Mouse (Mus musculus) cerebellum, adult 18-20 months (tissue): ENCODE measurements around the gene Ubxn6.

Source experiments
- DNase-seq, 2 experiments: peaks; one replicate each; pipeline ENCODE4 v3.0.0; 2021

The Ubxn6 gene

DNA sequence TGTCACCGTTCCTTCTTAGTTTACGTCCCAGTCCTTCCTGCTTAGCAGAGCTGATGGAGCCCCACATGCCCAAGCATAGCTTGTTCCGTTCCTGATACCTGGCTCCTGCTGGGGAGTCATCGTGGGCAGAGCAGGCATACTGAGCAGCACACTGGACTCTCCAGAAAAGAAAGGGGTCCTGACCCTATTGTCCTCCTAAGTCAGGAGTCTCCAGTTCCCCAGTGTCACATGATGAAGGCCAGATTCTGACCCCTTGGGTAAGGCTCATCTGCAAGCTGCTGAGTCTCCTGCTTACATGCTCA lies 51.9 kb downstream of the Ubxn6 start:
- DNase-seq: no peak

DNA sequence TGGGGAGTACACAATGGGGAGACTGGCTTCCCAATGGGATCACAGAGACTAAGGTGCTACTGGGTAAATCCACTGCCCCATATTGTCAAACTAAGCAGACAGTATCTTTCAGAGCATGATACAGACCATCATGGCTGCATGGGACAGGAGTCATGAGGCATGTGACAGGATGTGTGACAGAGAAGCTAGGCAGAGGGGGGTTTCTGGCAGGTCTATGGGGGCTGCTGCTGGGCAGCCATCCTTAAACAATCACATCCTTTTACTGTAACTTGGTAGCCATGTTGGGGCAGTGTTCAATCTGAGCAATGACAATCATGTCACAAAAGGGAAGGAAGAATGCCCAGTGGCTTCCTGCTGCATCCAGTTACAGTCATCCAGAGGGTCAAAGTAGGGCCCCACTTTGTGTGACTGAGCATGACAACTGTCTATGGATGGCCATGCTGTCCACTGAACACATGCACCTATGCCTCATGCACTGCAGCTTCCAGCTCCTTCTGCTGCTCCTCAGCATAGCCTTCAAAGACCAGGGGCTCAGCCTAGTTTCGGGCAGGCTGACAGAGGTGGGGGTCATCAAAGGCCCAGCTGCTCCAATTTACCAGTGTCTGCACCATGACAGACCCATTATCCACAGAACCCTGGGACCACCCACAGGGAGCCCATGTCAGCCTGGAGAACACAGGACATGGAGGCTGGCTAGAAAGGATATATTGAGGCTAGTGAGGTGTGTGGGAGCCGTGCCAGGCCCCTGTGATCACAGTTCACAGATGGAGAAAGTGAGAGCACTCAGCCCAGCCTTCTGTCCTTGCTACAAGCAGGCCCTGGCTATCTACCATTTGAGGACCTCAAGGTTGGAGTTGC lies 52.5 kb downstream of the Ubxn6 start:
- DNase-seq: peak; percentile 74 to 76

DNA sequence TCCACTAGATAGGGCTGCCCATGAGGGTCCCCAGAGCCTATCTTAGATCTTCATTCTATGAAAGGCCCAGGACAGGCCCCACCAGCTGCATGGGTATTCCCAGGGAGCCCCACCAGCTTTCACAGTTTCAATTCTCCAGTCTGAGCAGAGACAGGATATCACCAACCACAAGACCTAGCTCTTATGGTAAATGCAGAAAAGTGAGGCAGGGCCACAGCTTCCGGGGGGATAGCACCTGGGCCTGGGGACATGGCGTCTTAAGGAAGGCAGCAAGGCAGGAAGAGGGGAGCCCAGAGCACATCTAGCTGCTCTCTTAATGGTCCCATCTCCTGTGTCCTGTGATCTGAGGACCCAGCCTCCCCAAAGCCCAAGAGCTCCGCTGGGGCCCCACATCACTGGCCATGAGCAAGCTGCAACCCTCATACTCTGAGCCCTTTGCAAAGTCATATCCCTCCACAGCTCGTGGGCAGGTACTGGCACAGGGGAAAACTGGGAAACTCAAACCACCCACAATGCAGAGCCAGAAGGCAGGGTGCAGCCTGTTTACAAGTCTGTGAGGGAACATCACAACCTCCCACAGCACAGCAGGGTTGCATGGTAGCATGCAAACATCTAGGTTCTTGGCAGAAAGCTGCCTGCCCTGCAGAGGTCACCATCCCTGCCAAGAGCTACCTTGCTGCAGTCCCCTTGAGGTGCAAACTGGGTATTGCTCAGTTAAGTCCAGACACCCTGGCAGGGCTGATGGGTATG lies 53.5 kb downstream of the Ubxn6 start:
- peak in 1 of 2 experiments; percentile 37 for DNase-seq

DNA sequence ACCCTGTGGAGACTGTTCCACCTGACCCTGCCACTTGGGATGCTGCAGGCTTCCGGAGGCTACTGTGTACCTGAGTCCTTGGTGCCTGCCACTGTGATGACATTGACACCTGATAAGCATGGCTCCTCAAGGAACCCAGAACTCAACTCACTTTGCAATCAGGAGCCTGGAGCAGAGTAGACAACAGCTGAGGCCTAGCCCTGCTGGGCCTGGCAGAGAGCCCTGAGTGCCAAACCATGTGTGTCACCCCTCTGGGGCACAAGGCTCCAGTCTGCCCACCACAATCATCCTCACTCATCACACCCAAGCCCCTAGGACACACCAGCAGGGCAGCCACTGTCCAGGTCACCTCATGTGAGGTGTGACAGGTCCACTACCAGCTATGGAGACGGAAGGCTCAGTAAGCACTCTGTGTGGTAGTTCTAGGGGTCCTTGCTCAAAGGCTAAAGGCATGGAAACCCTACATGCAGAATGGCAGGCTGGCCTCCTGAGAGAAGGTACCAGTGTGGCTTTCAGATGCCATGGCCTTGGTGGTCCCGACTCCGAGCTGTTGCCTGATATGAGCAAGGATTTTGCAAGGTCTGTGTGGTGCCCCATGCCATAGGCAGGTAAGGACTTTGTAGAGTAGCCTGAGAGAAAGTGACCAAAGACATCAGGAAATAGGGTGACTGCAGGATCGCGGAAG lies 54.3 kb downstream of the Ubxn6 start:
- peak in 1 of 2 experiments; percentile 29 for DNase-seq

DNA sequence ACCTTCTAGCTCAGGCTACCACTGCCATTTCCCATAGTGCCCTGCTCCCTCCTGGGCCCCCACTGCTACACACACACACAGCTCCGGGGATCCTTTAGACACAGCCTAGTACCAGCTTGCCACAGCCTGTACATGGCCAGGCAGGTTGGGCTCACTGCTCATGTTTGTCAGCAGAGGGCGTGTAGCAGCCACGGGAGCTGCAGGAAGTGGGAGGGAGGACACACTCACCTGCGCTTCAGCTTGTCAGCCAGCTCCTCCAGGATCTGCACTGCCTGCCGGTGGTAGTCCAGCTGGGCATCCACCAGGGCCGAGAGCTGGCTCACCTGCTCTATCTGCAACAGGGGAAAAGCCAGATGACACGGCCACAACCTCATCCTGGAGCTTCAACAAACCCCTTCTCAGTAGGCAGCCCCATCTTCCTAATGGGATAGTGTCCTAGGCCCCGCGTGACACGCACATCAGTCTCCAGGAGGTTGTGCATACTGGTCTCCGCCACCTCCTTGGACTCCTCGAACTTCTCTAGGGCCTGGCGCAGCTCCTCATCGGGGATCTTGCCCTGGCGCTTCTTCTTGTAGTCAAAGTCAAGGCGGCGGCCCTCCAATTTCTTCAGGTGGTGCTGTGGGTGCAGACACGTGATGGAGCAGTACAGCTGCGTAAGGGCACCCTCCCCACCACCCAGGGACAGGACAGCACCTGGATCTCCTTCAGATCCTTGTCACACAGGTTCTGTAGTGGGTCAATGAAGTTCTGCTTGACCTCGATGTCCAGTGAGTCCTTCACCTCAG lies 56.3 kb downstream of the Ubxn6 start:
- peak; percentile 82 to 91 for DNase-seq

DNA sequence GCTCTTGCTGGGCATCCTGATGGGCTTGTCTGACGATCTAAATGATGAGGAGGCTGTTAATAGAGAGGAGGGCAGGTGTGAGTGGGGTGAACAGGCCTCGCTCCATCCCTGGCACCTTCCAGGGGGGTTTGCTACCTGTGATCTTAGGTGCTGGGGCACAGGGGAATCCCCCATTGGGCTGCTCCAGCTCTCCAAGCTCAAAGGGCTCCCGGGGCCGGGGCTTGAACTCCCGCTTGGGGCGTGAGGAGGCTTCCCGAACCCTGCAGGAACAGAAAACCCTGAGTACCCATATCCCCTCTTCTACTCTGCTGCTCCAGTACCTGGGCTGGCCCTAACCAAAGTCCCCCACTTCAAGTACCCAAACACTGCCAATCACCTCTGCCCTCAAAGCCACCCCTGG lies 57.0 kb downstream of the Ubxn6 start:
- no peak for DNase-seq
